ENCODE assay signal across 9 mouse cellular contexts in genomic region chr10:22360252-22360651, GRCm38 (mm10). TPM values are rescaled to one million over a fixed set of nuclear protein-coding genes. Genes with fewer than 3 reads are reported as not detected.
DNase-seq lines count a peak whose midpoint lies in the region; ATAC-seq and TF ChIP-seq lines count a peak whose summit lies in the region.
"Not testable (repeated sequence)": the region's sequence is repeated elsewhere in the genome, so short reads cannot be mapped to it uniquely, and the experiment has no call there.
"Had no signal": no experiment of that assay in that cellular context is flagged by ENCODE, and none has a peak within 500 bp of the region (broad histone marks: within the 10 kb centered on the region; RNA-seq: fewer than 3 reads in every experiment).

Gene Raet1d, plus strand, starts transcription at chr10:22360552.

- not testable (repeated sequence) for H3K27ac ChIP-seq in embryonic facial prominence, embryonic 12.5 days; forebrain, embryonic 12.5 days; hindbrain, embryonic 10.5 days; kidney, embryonic 14.5 days (ENCODE audit: low read depth, low read length); limb, embryonic 14.5 days (replicated peaks; ENCODE audit: low read depth, low read length); lung, embryonic 16.5 days (ENCODE audit: low read length); neural tube, embryonic 13.5 days (replicated peaks)

- not testable (repeated sequence) for ATAC-seq in embryonic facial prominence, embryonic 12.5 days (ENCODE audit: insufficient number of reproducible peaks, insufficient read depth, low FRiP score, low TSS enrichment); forebrain, embryonic 12.5 days (ENCODE audit: low FRiP score); kidney, embryonic 14.5 days (ENCODE audit: low FRiP score, low TSS enrichment); limb, embryonic 14.5 days (ENCODE audit: low FRiP score, low read depth); lung, embryonic 16.5 days (ENCODE audit: low read depth); neural tube, embryonic 13.5 days (ENCODE audit: low read depth)

- not testable (repeated sequence) for DNase-seq in hindbrain, embryonic 10.5 days (ENCODE audit: low spot score); limb, embryonic 14.5 days (ENCODE audit: low spot score)

- H3K9me3 ChIP-seq in embryonic facial prominence, embryonic 12.5 days; forebrain, embryonic 12.5 days; hindbrain, embryonic 10.5 days; kidney, embryonic 14.5 days (ENCODE audit: control insufficient read depth, low read length); limb, embryonic 14.5 days (ENCODE audit: control insufficient read depth, low read length); lung, embryonic 16.5 days (ENCODE audit: control insufficient read depth, low read length); neural tube, embryonic 13.5 days: not testable (repeated sequence)

- not testable (repeated sequence) for H3K27me3 ChIP-seq in embryonic facial prominence, embryonic 12.5 days; forebrain, embryonic 12.5 days; hindbrain, embryonic 10.5 days (ENCODE audit: insufficient read depth, poor library complexity, severe bottlenecking); kidney, embryonic 14.5 days (ENCODE audit: control insufficient read depth, insufficient read depth, low read length); limb, embryonic 14.5 days (ENCODE audit: control insufficient read depth, insufficient read depth, low read length); lung, embryonic 16.5 days (ENCODE audit: control insufficient read depth, insufficient read depth, low read depth, low read length); neural tube, embryonic 13.5 days

- H3K9ac ChIP-seq in embryonic facial prominence, embryonic 12.5 days; forebrain, embryonic 12.5 days; kidney, embryonic 14.5 days (ENCODE audit: low read depth, low read length); limb, embryonic 14.5 days (ENCODE audit: low read depth, low read length, severe bottlenecking); lung, embryonic 16.5 days (ENCODE audit: low read length); neural tube, embryonic 13.5 days: not testable (repeated sequence)

- H3K36me3 ChIP-seq in embryonic facial prominence, embryonic 12.5 days; forebrain, embryonic 12.5 days (replicated peaks); hindbrain, embryonic 10.5 days; kidney, embryonic 14.5 days (ENCODE audit: control insufficient read depth, insufficient read depth, low read length); limb, embryonic 14.5 days (ENCODE audit: control insufficient read depth, insufficient read depth, low read length); lung, embryonic 16.5 days (ENCODE audit: control insufficient read depth, insufficient read depth, low read length); neural tube, embryonic 13.5 days: not testable (repeated sequence)

- TF ChIP-seq POLR2A in limb, embryonic 14.5 days (IDR thresholded peaks at IDR 0.05; ENCODE audit: borderline replicate concordance, extremely low read depth, insufficient read depth, insufficient read length) = not testable (repeated sequence)

- not testable (repeated sequence) for H3K4me3 ChIP-seq in embryonic facial prominence, embryonic 12.5 days; forebrain, embryonic 12.5 days (replicated peaks); hindbrain, embryonic 10.5 days; kidney, embryonic 14.5 days (ENCODE audit: low read length); lung, embryonic 16.5 days (ENCODE audit: low read length); neural tube, embryonic 13.5 days
- H3K4me3 ChIP-seq in limb, embryonic 14.5 days (replicated peaks; ENCODE audit: low read length) = 0 out of 2 replicates have a peak within 1 kb of the TSS, but pooled peaks have one; percentile 22

- H3K4me1 ChIP-seq in embryonic facial prominence, embryonic 12.5 days; forebrain, embryonic 12.5 days; hindbrain, embryonic 10.5 days (replicated peaks); kidney, embryonic 14.5 days (ENCODE audit: control insufficient read depth, insufficient read depth, low read length); limb, embryonic 14.5 days (ENCODE audit: control insufficient read depth, insufficient read depth, low read length); lung, embryonic 16.5 days (replicated peaks; ENCODE audit: control insufficient read depth, insufficient read depth, low read length); neural tube, embryonic 13.5 days (replicated peaks): not testable (repeated sequence)

- WGBS in embryonic facial prominence, embryonic 12.5 days = 85% methylated on average over 3 of the region's 3 CpGs
- WGBS in forebrain, embryonic 12.5 days = 66% methylated on average over 3 of the region's 3 CpGs
- WGBS in hindbrain, embryonic 10.5 days = 75% methylated on average over 3 of the region's 3 CpGs
- 75% methylated on average over 3 of the region's 3 CpGs for WGBS in kidney, embryonic 14.5 days
- WGBS in limb, embryonic 14.5 days = 63% methylated on average over 3 of the region's 3 CpGs
- 70% methylated on average over 3 of the region's 3 CpGs for WGBS in lung, embryonic 16.5 days
- 78% methylated on average over 3 of the region's 3 CpGs for WGBS in neural tube, embryonic 13.5 days

- H3K4me2 ChIP-seq in embryonic facial prominence, embryonic 12.5 days (replicated peaks) = peak within 1 kb of the TSS; percentile 32; the same call in 1 of the 2 replicates
- not testable (repeated sequence) for H3K4me2 ChIP-seq in forebrain, embryonic 12.5 days; kidney, embryonic 14.5 days (replicated peaks; ENCODE audit: low read depth, low read length); limb, embryonic 14.5 days (replicated peaks; ENCODE audit: low read depth, low read length, severe bottlenecking)
- H3K4me2 ChIP-seq in lung, embryonic 16.5 days (ENCODE audit: low read depth, low read length) = peak within 1 kb of the TSS; percentile 43; the same call in 1 of the 2 replicates
- peak within 1 kb of the TSS; percentile 44 for H3K4me2 ChIP-seq in neural tube, embryonic 13.5 days

RNA-seq across cellular contexts. Expression of gene Raet1d, which starts in this region (rescaled TPM):
- polyA plus RNA-seq in embryonic facial prominence, embryonic 12.5 days (2016; fragmentation: Nextera tagmentation; extraction: Ambion mirVana) = 20.1 and 24.8 TPM in 2 replicates
- 11.2 and 12.6 TPM in 2 replicates for polyA plus RNA-seq in forebrain, embryonic 12.5 days (2016; fragmentation: Nextera tagmentation; extraction: Ambion mirVana)
- 16.0 and 16.5 TPM in 2 replicates for polyA plus RNA-seq in hindbrain, embryonic 10.5 days (2016; fragmentation: Nextera tagmentation; extraction: Ambion mirVana)
- 15.9 and 21.1 TPM in 2 replicates for polyA plus RNA-seq in kidney, embryonic 14.5 days (2014; fragmentation: Nextera tagmentation; extraction: Ambion mirVana)
- 9.8 and 11.4 TPM in 2 replicates for polyA plus RNA-seq in limb, embryonic 14.5 days (2012; rRNA removed)
- 16.0 and 20.1 TPM in 2 replicates for polyA plus RNA-seq in limb, embryonic 14.5 days (2014; fragmentation: Nextera tagmentation; extraction: Ambion mirVana)
- polyA plus RNA-seq in lung, embryonic 16.5 days (2015; fragmentation: Nextera tagmentation; extraction: Ambion mirVana) = 9.4 and 9.7 TPM in 2 replicates
- polyA plus RNA-seq in neural tube, embryonic 13.5 days (2015; fragmentation: Nextera tagmentation; extraction: Ambion mirVana) = 2.6 and 4.4 TPM in 2 replicates
- polyA plus RNA-seq: lung, adult 2 months; spleen, adult 2 months had no signal
